Mouse (Mus musculus) layer of hippocampus, adult 6 months (tissue): ENCODE measurements around the gene Ppp2ca. TPM values are rescaled to one million over a fixed set of nuclear protein-coding genes. Genes with fewer than 3 reads are reported as not detected.

Experiments
- long read RNA-seq, 2 experiments: library from polyadenylated mRNA; unstranded; transcript quantifications; one replicate each; pipeline ENCODE4 v2.0.0; 2019 to 2020
- microRNA-seq: library from miRNA; unstranded; fragments of <30 nt; microRNA quantifications from one replicate; pipeline ENCODE4 v1.2.0, GENCODE M21; 2020
- polyA plus RNA-seq: library from polyadenylated mRNA; unstranded; fragments of <200 nt; fragmentation: Nextera tagmentation; gene quantifications from 2 replicates; pipeline ENCODE4 v1.2.3, GENCODE M21; 2021

Ppp2ca gene
- 15.3 and 16.1 TPM in 2 replicates for polyA plus RNA-seq
- long read RNA-seq, experiment 1, full-length matches to known transcripts = 26 of 120 reads
- long read RNA-seq, experiment 1, partial matches to known transcripts = 82 of 120 reads
- long read RNA-seq, experiment 1, other reads (novel, unspliced or antisense) = 12 of 120 reads
- long read RNA-seq, experiment 2, full-length matches to known transcripts = 55 of 57 reads
- long read RNA-seq, experiment 2, partial matches to known transcripts = 0 of 57 reads
- long read RNA-seq, experiment 2, other reads (novel, unspliced or antisense) = 2 of 57 reads

DNA sequence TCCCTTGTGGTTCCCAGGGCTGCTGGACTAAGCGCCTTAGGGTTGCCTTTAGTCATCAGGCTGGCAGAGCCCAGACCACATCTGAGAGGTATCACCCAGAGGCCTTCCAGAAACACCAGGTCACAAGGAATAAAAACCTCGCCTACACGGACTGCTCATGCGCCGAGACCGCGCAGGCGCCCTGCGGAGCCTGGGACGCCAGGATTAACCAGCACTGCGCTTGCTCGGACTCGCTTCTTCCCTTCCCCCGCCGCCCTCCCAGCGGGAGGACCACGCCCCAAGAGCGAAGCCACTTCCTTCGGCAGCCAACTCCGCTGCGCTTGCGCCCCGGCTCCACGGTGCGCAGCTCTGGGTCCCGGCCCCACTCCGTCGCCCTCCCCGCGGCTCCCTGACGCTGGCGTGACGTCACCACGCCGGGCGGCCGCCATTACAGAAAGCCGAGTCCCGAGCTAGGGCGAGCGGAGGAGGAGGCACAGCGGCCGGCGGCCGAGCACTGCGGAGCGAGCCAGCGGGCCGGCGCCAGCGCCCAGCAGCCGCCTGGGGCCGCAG, at the start of gene Ppp2ca:
Gene Ppp2ca, plus strand, starts transcription at position 284 of the 549 bp plus-strand sequence.

DNA sequence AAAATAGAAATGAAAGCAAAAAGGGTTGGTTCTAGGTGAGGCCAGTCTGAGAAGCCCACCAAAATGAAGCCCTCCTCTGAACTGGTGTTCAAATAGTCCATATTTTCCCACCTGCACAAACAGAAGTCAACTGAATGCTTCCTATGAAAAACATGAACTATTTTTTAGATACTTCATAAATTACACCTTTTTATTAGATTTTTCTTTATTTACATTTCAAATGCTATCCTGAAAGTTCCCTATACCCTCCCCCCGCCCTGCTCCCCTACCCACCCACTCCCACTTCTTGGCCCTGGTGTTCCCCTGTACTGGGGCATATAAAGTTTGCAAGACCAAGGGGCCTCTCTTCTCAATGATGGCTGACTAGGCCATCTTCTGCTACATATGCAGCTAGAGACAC, 46.9 kb downstream of the Ppp2ca start, which contains the start of gene Olfr1373:
Gene Olfr1373, minus strand, starts transcription at position 101 of the 400 bp plus-strand sequence.

Small RNA genes within 50 kb of the gene (microRNA-seq; reads per million reads assigned to microRNA genes)
- gene Gm24157 (not detected), gene Mir3061 (18.3 reads per million, percentile 40 among the genes with 10 or more reads in this experiment)

Other genes with a start within 250 kb of the Ppp2ca start
- 4.9 and 5.8 TPM in 2 replicates for gene Jade2, start 241.0 kb upstream of the Ppp2ca start, polyA plus RNA-seq
- gene Cdkn2aipnl, start 131.0 kb upstream of the Ppp2ca start, polyA plus RNA-seq = 28.8 and 31.6 TPM in 2 replicates
- 103 and 104 TPM in 2 replicates for gene Ube2b, start 97.9 kb upstream of the Ppp2ca start, polyA plus RNA-seq
- gene Cdkl3, start 94.5 kb upstream of the Ppp2ca start, polyA plus RNA-seq = 10.1 and 13.2 TPM in 2 replicates
- gene Olfr1373, start 46.8 kb downstream of the Ppp2ca start, polyA plus RNA-seq = not detected in 2 replicates
- gene Olfr1371, start 115.3 kb downstream of the Ppp2ca start, polyA plus RNA-seq = not detected in 2 replicates
- 817 and 910 TPM in 2 replicates for gene Skp1a, start 133.3 kb downstream of the Ppp2ca start, polyA plus RNA-seq
- gene Tcf7, start 184.3 kb downstream of the Ppp2ca start, polyA plus RNA-seq = 0.20 and 0.43 TPM in 2 replicates